Mouse (Mus musculus) Patski (cell line): Measurements from ENCODE around the gene 4930452B06Rik. TPM values are rescaled to one million over a fixed set of nuclear protein-coding genes. Genes with fewer than 3 reads are reported as not detected.
A peak's percentile ranks its signal among the peaks of the same experiment; 100 is the strongest.

Experiments used
- ATAC-seq: fragments of 100-300 bp; one replicate; pipeline ENCODE4 v1.8.0; 2021
- CTCF ChIA-PET: fragments of 350-600 bp; sonication (Branson Sonifier 250); formaldehyde crosslinking; loops from one replicate; lab custom pipeline; 2022; ENCODE audit warnings: inconsistent platforms; lab: Charles Lee
- POLR2A ChIA-PET: fragments of 350-600 bp; sonication (Branson Sonifier 250); formaldehyde crosslinking; loops from one replicate; lab custom pipeline; 2022; ENCODE audit warnings: antibody characterized with exemption, inconsistent platforms; lab: Charles Lee
- DNase-seq: peaks from one replicate; pipeline ENCODE4 v3.0.0-alpha.2; 2011; ENCODE audit warnings: low read depth, low spot score
- H3K27me3 ChIP-seq: fragments of 371-371 bp; one replicate; pipeline ENCODE4 v1.5.1; 2021
- CTCF ChIP-seq: fragments of 100-300 bp; IDR thresholded peaks from one replicate; pipeline ENCODE4 v1.5.1; 2021
- in situ Hi-C: fragments of 300-500 bp; cut with MboI; formaldehyde crosslinking; loops from 3 replicates; pipeline ENCODE4 v1.11.1; 2018; ENCODE audit warnings: low pct_unique_long_range_greater_than_20kb, mixed read lengths
- polyA plus RNA-seq: library from polyadenylated mRNA; unstranded; gene quantifications from one replicate; pipeline ENCODE4 v1.2.3, GENCODE M21; 2021

Gene 4930452B06Rik
- polyA plus RNA-seq, 1 experiment from 2014 or later = 8.4 TPM

DNA sequence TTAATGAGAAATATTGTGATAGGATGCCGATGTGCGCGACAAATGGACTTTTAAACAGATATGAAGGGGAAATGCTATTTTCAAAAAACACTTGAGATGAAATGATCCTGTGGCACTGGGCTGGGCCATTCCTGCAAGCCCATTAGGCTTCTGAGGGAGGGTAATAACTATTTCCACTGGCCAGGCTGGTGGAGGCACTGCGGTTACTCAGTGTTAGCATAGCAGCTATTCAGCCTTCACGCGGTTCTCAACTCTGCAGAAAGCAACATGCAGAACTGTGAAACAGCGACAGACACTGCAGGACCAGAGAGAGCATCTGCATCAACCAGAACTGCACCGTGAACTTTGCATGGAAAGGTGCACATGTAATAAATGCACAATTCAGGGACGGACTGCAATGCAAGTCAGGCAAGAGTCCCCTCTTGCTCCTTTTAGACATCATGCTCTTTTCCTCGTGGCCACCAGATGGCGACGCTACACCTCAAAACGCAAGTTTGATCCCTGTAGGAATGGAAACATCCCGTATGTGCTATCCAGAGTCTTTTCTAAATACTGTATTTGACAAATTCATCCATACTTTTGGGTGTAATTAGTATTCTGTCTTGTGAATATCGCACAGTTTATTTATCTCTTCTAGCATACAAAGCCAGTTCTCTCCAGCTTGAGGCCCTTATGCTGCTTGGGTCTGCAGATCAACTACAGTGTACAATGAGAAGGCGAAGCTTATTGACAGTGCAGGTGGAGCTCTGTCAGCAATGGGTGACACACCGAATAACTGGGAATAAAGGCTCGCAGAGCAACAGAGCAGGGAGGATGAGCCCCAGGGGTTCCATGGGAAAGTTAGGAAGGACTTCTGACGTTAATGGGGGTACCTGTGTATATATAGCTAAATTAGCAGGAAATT is 205.6 kb downstream of the 4930452B06Rik start:
- DNase-seq (no peak), ATAC-seq (no peak)
- POLR2A ChIA-PET = no interaction called here
- in situ Hi-C loops = loop anchor here (5.0 kb wide), 1 partner anchor 103 kb away; no protein-coding TSS in a partner anchor
- CTCF ChIA-PET = interaction anchor here (0.8 to 1.7 kb wide), 5 partner anchors 12 to 105 kb away, joined by 3 to 6 read pairs (median 5); no protein-coding TSS in a partner anchor
- TF ChIP-seq CTCF = peak; percentile 78
- H3K27me3 ChIP-seq = peaks cover 4% of the 10 kb centered on the region

DNA sequence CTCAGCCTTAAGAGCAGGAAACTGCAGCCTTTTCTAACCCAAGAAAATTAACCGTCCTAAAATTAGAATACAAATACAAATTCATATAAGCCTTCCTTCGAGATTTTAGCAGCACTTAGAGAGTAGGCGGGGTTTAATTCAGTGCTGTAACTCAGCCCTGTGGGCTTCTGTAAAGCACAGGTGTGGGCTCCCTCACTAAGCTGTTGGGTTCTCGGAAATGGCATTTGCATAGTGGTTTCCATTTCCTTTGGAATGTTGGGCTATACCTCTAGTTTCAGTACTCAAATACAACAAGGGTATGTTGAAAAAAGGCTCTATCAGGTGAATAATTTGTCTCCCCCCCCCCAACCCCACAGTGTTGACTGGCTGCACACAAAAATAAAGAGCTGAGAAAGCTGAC is 206.3 kb downstream of the 4930452B06Rik start:
- in situ Hi-C loops = loop anchor here (5.0 kb wide), 1 partner anchor 102 kb away; no protein-coding TSS in a partner anchor

DNA sequence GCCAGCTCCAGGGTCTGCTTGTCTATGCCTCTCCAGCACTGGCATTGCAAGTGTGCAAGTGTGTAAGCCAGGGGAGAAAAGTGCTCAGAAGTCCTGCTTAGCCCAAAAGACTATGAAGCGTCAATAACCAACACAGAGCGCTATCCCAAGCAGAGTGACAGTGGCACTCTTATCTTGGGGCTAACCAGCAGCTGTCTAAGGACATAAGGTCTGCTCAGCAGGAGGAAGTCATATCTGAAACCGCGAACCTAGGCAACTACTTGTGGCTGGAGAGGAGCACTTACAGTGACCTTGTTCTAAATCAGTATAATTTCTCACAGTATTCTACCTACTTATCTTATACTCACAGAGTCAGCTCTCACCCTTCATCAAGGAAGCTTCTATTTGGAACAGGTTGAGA is 214.9 kb downstream of the 4930452B06Rik start:
- in situ Hi-C loops = no loop called here
- ATAC-seq (no peak), DNase-seq (no peak)
- CTCF ChIA-PET = interaction anchor here (1.1 kb wide), 1 partner anchor 18 kb away, joined by 3 read pairs; no protein-coding TSS in a partner anchor
- TF ChIP-seq CTCF = no peak
- H3K27me3 ChIP-seq = peaks cover 4% of the 10 kb centered on the region
- POLR2A ChIA-PET = no interaction called here

More for the DNA sequence above, 206.3 kb downstream of the 4930452B06Rik start:
- CTCF ChIA-PET = interaction anchor here (0.7 to 1.7 kb wide), 3 partner anchors 12 to 116 kb away, joined by 3 to 6 read pairs (median 5); no protein-coding TSS in a partner anchor
- no peak for TF ChIP-seq CTCF
- H3K27me3 ChIP-seq = peaks cover 4% of the 10 kb centered on the region
- no peak for DNase-seq
- POLR2A ChIA-PET = no interaction called here
- ATAC-seq = no peak

DNA sequence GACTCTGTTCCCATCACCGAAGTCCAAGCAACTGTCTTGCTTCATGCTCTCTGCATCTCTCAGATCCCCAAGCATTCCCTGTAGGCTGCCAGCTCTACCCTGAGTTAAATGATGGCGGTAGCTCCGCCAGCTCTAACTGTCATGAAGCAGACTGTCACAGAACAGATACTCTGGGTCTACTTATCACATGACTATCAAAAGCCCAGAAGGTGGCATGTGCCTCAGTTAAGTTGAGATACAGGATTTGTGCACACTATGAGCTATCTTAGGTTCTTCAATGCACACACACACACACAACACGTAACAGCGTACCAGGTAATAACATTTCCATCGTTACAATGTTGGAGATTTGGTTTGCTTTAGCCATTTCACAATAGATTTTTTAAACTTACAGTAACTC is 215.7 kb downstream of the 4930452B06Rik start:
- TF ChIP-seq CTCF = no peak
- no peaks in the 10 kb centered on the region for H3K27me3 ChIP-seq
- DNase-seq (no peak), ATAC-seq (no peak)
- CTCF ChIA-PET = no interaction called here
- in situ Hi-C loops = no loop called here
- POLR2A ChIA-PET = no interaction called here

DNA sequence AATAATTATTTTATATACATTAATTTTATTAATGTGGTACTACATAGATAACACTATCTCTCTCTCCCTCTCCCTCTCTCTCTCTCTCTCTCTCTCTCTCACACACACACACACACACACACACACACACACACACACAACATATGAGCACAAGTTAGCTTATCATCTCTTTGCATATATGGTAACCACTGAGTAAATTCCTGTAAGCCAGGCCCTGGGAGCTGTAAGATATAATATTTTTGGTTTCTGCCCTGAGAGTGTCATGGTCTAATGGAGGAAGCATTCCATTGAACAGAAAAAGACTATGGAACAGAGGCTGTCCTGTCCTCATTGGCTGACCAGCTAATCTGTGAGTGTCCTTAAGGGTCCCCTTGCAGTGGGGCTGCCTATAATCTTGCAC is 216.7 kb downstream of the 4930452B06Rik start:
- no peak for DNase-seq
- H3K27me3 ChIP-seq = no peaks in the 10 kb centered on the region
- POLR2A ChIA-PET = no interaction called here
- no peak for ATAC-seq
- CTCF ChIA-PET = no interaction called here
- in situ Hi-C loops = no loop called here
- no peak for TF ChIP-seq CTCF

DNA sequence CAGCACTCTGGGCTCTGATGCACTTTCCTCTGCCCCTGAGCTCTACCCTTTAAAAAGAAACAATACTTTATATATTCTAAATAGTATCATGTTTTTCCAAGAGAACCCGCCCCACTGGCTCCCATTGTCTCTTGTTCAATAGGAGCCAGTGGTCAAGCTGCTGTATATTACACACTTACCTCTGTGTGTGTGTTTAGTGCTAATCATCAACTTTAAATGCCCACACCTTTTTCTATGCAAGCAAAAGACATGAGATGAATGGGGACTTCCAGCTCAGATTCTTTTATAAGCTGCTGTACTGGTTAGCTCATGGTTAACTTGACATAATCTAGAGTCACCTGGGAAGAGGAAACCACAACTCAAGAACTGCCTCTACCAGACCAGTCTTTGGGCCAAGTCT is 218.7 kb downstream of the 4930452B06Rik start:
- CTCF ChIA-PET = interaction anchor here (1.9 kb wide), 1 partner anchor 12 kb away, joined by 5 read pairs; no protein-coding TSS in a partner anchor
- no peak for TF ChIP-seq CTCF
- POLR2A ChIA-PET = interaction anchor here (0.5 kb wide), 1 partner anchor 243 kb away, joined by 3 read pairs; no protein-coding TSS in a partner anchor
- no peaks in the 10 kb centered on the region for H3K27me3 ChIP-seq
- in situ Hi-C loops = no loop called here
- ATAC-seq = no peak
- no peak for DNase-seq

DNA sequence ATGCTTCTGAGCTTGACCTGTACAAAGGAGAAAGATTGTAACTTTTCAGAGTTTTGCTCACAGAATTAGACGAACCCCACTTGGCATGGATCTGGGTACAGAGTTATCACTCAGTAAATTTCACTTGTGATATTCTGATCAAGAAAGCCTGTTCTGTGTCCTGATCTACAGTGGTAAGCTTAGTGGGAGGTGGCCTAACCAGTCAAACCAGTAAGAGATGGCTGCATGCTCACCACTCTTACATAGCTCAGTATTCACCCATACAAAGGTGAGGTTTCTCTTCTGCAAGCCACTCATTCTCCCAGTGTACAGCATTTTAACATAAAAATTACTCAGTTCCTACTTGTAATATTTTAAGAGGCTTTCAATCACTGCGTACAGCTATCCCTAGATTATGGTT is 221.7 kb downstream of the 4930452B06Rik start:
- DNase-seq (no peak), ATAC-seq (no peak)
- POLR2A ChIA-PET = no interaction called here
- no peak for TF ChIP-seq CTCF
- in situ Hi-C loops = no loop called here
- CTCF ChIA-PET = interaction anchor here (1.1 kb wide), 1 partner anchor 88 kb away, joined by 3 read pairs; no protein-coding TSS in a partner anchor
- H3K27me3 ChIP-seq = no peaks in the 10 kb centered on the region

DNA sequence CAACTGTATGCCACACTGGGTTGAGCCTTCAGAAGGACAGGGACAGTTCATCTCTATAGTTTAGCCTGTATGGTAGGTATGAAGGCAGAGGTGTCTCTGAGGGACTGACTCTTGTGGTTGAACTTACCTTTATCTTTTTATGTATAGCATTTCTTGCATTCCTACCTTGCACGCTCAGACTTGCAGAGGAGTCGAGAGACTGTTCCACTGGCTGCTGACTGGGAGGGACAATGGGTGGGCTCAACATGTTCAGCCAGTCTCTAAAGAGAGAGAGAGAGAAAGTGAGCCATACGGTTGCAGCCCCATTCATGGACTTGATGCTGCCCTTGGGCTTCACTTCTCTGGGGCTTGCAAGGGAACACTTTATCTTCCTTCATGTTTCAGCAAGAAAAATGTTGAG is 223.3 kb downstream of the 4930452B06Rik start:
- in situ Hi-C loops = no loop called here

DNA sequence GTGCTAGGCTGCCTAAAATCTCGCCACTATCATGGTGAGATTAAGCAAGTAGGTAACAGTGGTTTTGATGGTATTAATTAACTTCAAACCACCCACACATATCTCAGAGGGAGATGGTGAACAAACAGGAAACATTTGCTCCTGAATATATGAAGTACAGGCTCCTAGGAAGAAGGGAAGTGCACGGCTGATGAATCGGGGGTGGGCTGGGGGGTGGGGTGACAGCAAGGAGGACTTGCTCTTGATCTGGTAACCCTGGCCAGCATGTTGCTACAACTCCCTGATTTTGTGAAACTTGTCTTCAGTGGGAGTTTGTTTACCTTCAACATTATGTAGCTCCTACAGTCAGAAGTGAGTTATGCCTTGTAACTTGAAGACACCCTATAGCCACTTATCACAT is 224.4 kb downstream of the 4930452B06Rik start:
- in situ Hi-C loops = no loop called here
- DNase-seq = no peak
- no peaks in the 10 kb centered on the region for H3K27me3 ChIP-seq
- CTCF ChIA-PET = interaction anchor here (0.9 to 1.3 kb wide), 2 partner anchors 12 to 26 kb away, joined by 3 to 4 read pairs; no protein-coding TSS in a partner anchor
- TF ChIP-seq CTCF = no peak
- POLR2A ChIA-PET = no interaction called here
- peak; percentile 26 for ATAC-seq

More for the DNA sequence above, 223.3 kb downstream of the 4930452B06Rik start:
- ATAC-seq (no peak), DNase-seq (no peak)
- ChIA-PET CTCF (interaction anchor here (0.9 to 1.3 kb wide), 2 partner anchors 13 to 27 kb away, joined by 3 to 4 read pairs; no protein-coding TSS in a partner anchor), POLR2A (no interaction called here)
- TF ChIP-seq CTCF = no peak
- H3K27me3 ChIP-seq = no peaks in the 10 kb centered on the region

DNA sequence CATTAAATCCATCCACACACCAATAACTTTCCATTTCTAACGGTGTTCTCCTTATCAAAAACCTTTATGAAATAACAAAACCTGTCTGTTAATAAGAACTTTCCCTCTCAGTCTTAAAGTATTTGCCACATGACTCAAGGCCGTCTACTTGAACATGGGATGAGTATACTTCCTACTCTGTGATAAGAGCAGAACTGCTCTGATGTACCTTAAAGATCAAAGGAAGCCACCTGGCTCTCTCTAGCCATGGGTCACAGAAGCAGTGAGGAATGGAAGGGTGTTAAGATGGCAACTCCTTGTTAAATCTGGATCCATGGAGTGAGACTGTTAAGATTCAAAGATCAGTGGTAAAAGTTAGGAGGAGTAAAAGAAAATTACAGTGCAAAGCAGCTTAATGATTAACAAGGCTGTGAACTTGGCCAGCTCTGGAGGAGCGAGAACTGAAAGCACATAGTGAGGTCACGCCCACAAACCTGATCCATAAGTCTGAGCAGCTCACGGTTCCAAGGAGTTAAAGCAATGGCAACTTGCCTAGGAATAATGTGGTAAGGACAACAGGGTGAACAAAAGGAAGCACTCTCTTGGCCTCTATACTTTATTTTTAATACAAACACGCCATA is 235.3 kb downstream of the 4930452B06Rik start:
- TF ChIP-seq CTCF = no peak
- peak; percentile 20 for DNase-seq
- POLR2A ChIA-PET = no interaction called here
- ATAC-seq = peak; percentile 58
- in situ Hi-C loops = no loop called here
- H3K27me3 ChIP-seq = no peaks in the 10 kb centered on the region
- CTCF ChIA-PET = interaction anchor here (1.1 to 1.5 kb wide), 5 partner anchors 11 to 75 kb away, joined by 3 to 5 read pairs (median 3); no protein-coding TSS in a partner anchor
